Mouse (Mus musculus) MEL (cell line): Measurements from ENCODE around the gene Ntn5. TPM values are rescaled to one million over a fixed set of nuclear protein-coding genes. Genes with fewer than 3 reads are reported as not detected.

Experiments
- DNase-seq: peaks from one replicate; pipeline ENCODE4 v3.0.0; 2011; ENCODE audit warnings: low read depth, low spot score
- H3K27ac ChIP-seq: 2 replicates; pipeline ENCODE4 v1.5.1; 2012; ENCODE audit warnings: low read depth, mild to moderate bottlenecking, control low read depth, low read length, moderate library complexity; ENCODE audit not compliant: control insufficient read depth
- H3K27me3 ChIP-seq, 2 experiments: fragments of 150-350 bp in 1 of 2; sonication (generic) in 1 of 2; 2 replicates each; pipeline ENCODE4 v1.6.1; 2012; ENCODE audit warnings: low read length in 2 of 2, mild to moderate bottlenecking in 2 of 2, improper control_type of control experiment in 1 of 2, moderate library complexity in 1 of 2; ENCODE audit not compliant: insufficient read depth in 2 of 2, control insufficient read depth in 1 of 2
- H3K36me3 ChIP-seq, 2 experiments: 2 replicates each; pipeline ENCODE4 v1.6.1; 2012 to 2014; ENCODE audit warnings: low read length in 2 of 2, improper control_type of control experiment in 1 of 2, inconsistent platforms in 1 of 2, mild to moderate bottlenecking in 1 of 2; ENCODE audit not compliant: insufficient read depth in 2 of 2, control insufficient read depth in 1 of 2
- H3K4me1 ChIP-seq, 2 experiments: fragments of 150-350 bp in 1 of 2; sonication (generic) in 1 of 2; 2 replicates each; pipeline ENCODE4 v1.6.1; 2012; ENCODE audit warnings: low read length in 2 of 2, improper control_type of control experiment in 1 of 2, mild to moderate bottlenecking in 1 of 2; ENCODE audit not compliant: insufficient read depth in 2 of 2, control insufficient read depth in 1 of 2
- H3K4me3 ChIP-seq, 2 experiments: fragments of 150-350 bp in 1 of 2; sonication (generic) in 1 of 2; 2 replicates each; pipeline ENCODE4 v1.5.1; 2012; ENCODE audit warnings: low read depth in 2 of 2, low read length in 2 of 2, mild to moderate bottlenecking in 2 of 2, moderate library complexity in 2 of 2, control low read depth in 1 of 2, improper control_type of control experiment in 1 of 2; ENCODE audit not compliant: control insufficient read depth in 1 of 2, insufficient read depth in 1 of 2
- H3K79me2 ChIP-seq: 2 replicates; pipeline ENCODE4 v1.6.1; 2012; ENCODE audit warnings: mild to moderate bottlenecking, low read length, moderate library complexity; ENCODE audit not compliant: control insufficient read depth, poor library complexity, insufficient read depth
- H3K9ac ChIP-seq: 2 replicates; pipeline ENCODE4 v1.6.1; 2012; ENCODE audit warnings: low read depth, mild to moderate bottlenecking, control low read depth, low read length, moderate library complexity; ENCODE audit not compliant: control insufficient read depth, poor library complexity, severe bottlenecking
- H3K9me3 ChIP-seq: fragments of 150-350 bp; sonication (generic); replicated peaks from 2 replicates; pipeline ENCODE4 v1.6.1; 2012; ENCODE audit warnings: mild to moderate bottlenecking, low read length, improper control_type of control experiment, moderate library complexity; ENCODE audit not compliant: insufficient read depth
- BHLHE40 ChIP-seq: IDR thresholded peaks from 2 replicates; pipeline ENCODE4 v1.6.1; 2012; ENCODE audit warnings: low read depth, mild to moderate bottlenecking, inconsistent platforms, low read length, improper control_type of control experiment, borderline replicate concordance
- CHD2 ChIP-seq: IDR thresholded peaks from 2 replicates; pipeline ENCODE4 v1.6.1; 2011; ENCODE audit warnings: low read length, improper control_type of control experiment
- CTCF ChIP-seq, 3 experiments: IDR thresholded peaks in 2 of 3; conservative IDR thresholded peaks in 1 of 3; 2 replicates each; pipeline ENCODE4 v1.5.1; 2011 to 2012; ENCODE audit warnings: low read length in 3 of 3, low read depth in 2 of 3, mild to moderate bottlenecking in 2 of 3, improper control_type of control experiment in 1 of 3, inconsistent platforms in 1 of 3, mixed read lengths in 1 of 3, moderate library complexity in 1 of 3; ENCODE audit not compliant: control insufficient read depth in 1 of 3, insufficient read depth in 1 of 3, poor library complexity in 1 of 3, severe bottlenecking in 1 of 3
- EP300 ChIP-seq, 2 experiments: IDR thresholded peaks; 2 replicates each; pipeline ENCODE4 v1.6.1; 2011; ENCODE audit warnings: improper control_type of control experiment in 2 of 2, low read length in 2 of 2, low read depth in 1 of 2, mild to moderate bottlenecking in 1 of 2
- ETS1 ChIP-seq: IDR thresholded peaks from 2 replicates; pipeline ENCODE4 v1.6.1; 2012; ENCODE audit warnings: low read depth, mild to moderate bottlenecking, inconsistent platforms, low read length, improper control_type of control experiment, moderate library complexity
- MAFK ChIP-seq: IDR thresholded peaks from 2 replicates; pipeline ENCODE4 v1.6.1; 2011; ENCODE audit warnings: low read depth, mild to moderate bottlenecking, low read length, improper control_type of control experiment, borderline replicate concordance
- POLR2A ChIP-seq, 2 experiments: IDR thresholded peaks; 2 replicates each; pipeline ENCODE4 v1.6.1; 2011 to 2012; ENCODE audit warnings: low read length in 2 of 2, mild to moderate bottlenecking in 2 of 2, control low read depth in 1 of 2, improper control_type of control experiment in 1 of 2, low read depth in 1 of 2, moderate library complexity in 1 of 2; ENCODE audit not compliant: control insufficient read depth in 1 of 2, insufficient read depth in 1 of 2, poor library complexity in 1 of 2
- POLR2AphosphoS2 ChIP-seq: IDR thresholded peaks from 2 replicates; pipeline ENCODE4 v1.6.1; 2011; ENCODE audit warnings: low read length, improper control_type of control experiment
- RAD21 ChIP-seq: IDR thresholded peaks from 2 replicates; pipeline ENCODE4 v1.6.1; 2011; ENCODE audit warnings: mild to moderate bottlenecking, low read depth, low read length, improper control_type of control experiment
- SIN3A ChIP-seq: IDR thresholded peaks from 2 replicates; pipeline ENCODE4 v1.6.1; 2012; ENCODE audit warnings: low read length, improper control_type of control experiment, inconsistent platforms
- TBP ChIP-seq: IDR thresholded peaks from 2 replicates; pipeline ENCODE4 v1.8.0; 2011; ENCODE audit warnings: low read depth, low read length, improper control_type of control experiment
- USF2 ChIP-seq, 2 experiments: IDR thresholded peaks; 2 replicates each; pipeline ENCODE4 v1.6.1; 2011 to 2012; ENCODE audit warnings: improper control_type of control experiment in 2 of 2, low read length in 2 of 2, borderline replicate concordance in 1 of 2, inconsistent platforms in 1 of 2, low read depth in 1 of 2, mild to moderate bottlenecking in 1 of 2; ENCODE audit not compliant: insufficient read depth in 1 of 2
- ZKSCAN1 ChIP-seq: IDR thresholded peaks from 2 replicates; pipeline ENCODE4 v1.6.1; 2012; ENCODE audit warnings: low read depth, mild to moderate bottlenecking, inconsistent platforms, low read length, improper control_type of control experiment, moderate library complexity
- ZMIZ1 ChIP-seq: IDR thresholded peaks from 2 replicates; pipeline ENCODE4 v1.6.1; 2012; ENCODE audit warnings: low read depth, mild to moderate bottlenecking, inconsistent platforms, low read length, improper control_type of control experiment, moderate library complexity
- polyA plus RNA-seq, 2 experiments: library from polyadenylated mRNA; stranded (reverse) in 1 of 2; unstranded in 1 of 2; fragments of >175 nt in 1 of 2; fragments of >200 nt in 1 of 2; gene quantifications; 2 replicates each; pipeline versions ENCODE4 v1.2.1 to v1.2.4; 2012; ENCODE audit warnings: low replicate concordance in 2 of 2, low read depth in 1 of 2; ENCODE audit not compliant: insufficient read length in 2 of 2, insufficient read depth in 1 of 2, missing spikeins in 1 of 2
- total RNA-seq: library from RNA; depleted of rRNA; stranded (reverse); fragments of 300-350 nt; gene quantifications from 2 replicates; pipeline ENCODE4 v1.2.3, GENCODE M21; 2012

Ntn5 gene
- total and polyA plus RNA-seq, 3 experiments, result 0.13 TPM; not detected in 2

GRCm38 (mm10) chr7:45720413-45721233 lies 36.8 kb downstream of the Ntn5 start, which contains the start of gene Fam83e:
Gene Fam83e (plus strand): TSS chr7:45721212.
- Histone ChIP-seq H3K4me1 (peaks cover 0 to 3% of the 10 kb centered on the region in 2 experiments; a peak in 1 of 4 replicates), H3K79me2 (peaks cover 40% of the 10 kb centered on the region), H3K27ac (no peak within 1 kb of the TSS), H3K27me3 (no peaks in the 10 kb centered on the region), H3K9ac (peak within 1 kb of the TSS; percentile 87; the same call in 1 of the 2 replicates), H3K9me3 (no peaks in the 10 kb centered on the region), H3K36me3 (peaks cover 2% of the 10 kb centered on the region in 2 experiments; a peak in 3 of 4 replicates), H3K4me3 (peak within 1 kb of the TSS in 1 of 2 experiments; percentile 69; a peak in 2 of 4 replicates)
- TF ChIP-seq ZKSCAN1, result no peak
- TF ChIP-seq EP300 (IDR thresholded peaks at IDR 0.05; ENCODE audit: low read depth in 1 of 2, low read length in 2 of 2), result no peak
- no peak for TF ChIP-seq ETS1
- TF ChIP-seq CTCF (IDR thresholded peaks at IDR 0.05 in 2 of 3, conservative IDR thresholded peaks at IDR 0.05 in 1 of 3; ENCODE audit: control insufficient read depth in 1 of 3, insufficient read depth in 1 of 3, low read depth in 2 of 3, low read length in 3 of 3, poor library complexity in 1 of 3, severe bottlenecking in 1 of 3), result peak in 2 of 3 experiments; percentile 4 to 23; a peak in 3 of 6 replicates
- no peak for TF ChIP-seq BHLHE40
- TF ChIP-seq POLR2A (IDR thresholded peaks at IDR 0.05; ENCODE audit: control insufficient read depth in 1 of 2, insufficient read depth in 1 of 2, low read depth in 1 of 2, low read length in 2 of 2, poor library complexity in 1 of 2), result peak in 1 of 2 experiments; percentile 54; a peak in 1 of 4 replicates
- no peak for TF ChIP-seq SIN3A
- no peak for TF ChIP-seq TBP
- peak; percentile 46 for DNase-seq

- Histone ChIP-seq H3K9me3 (no peaks in the 10 kb centered on the region), H3K36me3 (peaks cover 2% of the 10 kb centered on the region in 2 experiments; a peak in 3 of 4 replicates), H3K27ac (no peak overlapping the region), H3K9ac (no peak overlapping the region), H3K27me3 (no peaks in the 10 kb centered on the region), H3K79me2 (peaks cover 34% of the 10 kb centered on the region), H3K4me1 (no peaks in the 10 kb centered on the region), H3K4me3 (no peak overlapping the region)
- peak; percentile 42 for DNase-seq
- TF ChIP-seq CHD2 (peak; percentile 18; the same call in 1 of the 2 replicates), USF2 (IDR thresholded peaks at IDR 0.05; ENCODE audit: borderline replicate concordance in 1 of 2, insufficient read depth in 1 of 2, low read depth in 1 of 2, low read length in 2 of 2) (no peak), RAD21 (no peak), POLR2AphosphoS2 (peak; percentile 93), ZMIZ1 (no peak; the same call in 1 of the 2 replicates), MAFK (no peak), POLR2A (IDR thresholded peaks at IDR 0.05; ENCODE audit: control insufficient read depth in 1 of 2, insufficient read depth in 1 of 2, low read depth in 1 of 2, low read length in 2 of 2, poor library complexity in 1 of 2) (peak in 1 of 2 experiments; percentile 29; a peak in 1 of 4 replicates)
Measured at GRCm38 (mm10) chr7:45721234-45721571, 37.4 kb downstream of the Ntn5 start.
